10 mouse cellular contexts compared by ENCODE assay signal in the genomic region with DNA sequence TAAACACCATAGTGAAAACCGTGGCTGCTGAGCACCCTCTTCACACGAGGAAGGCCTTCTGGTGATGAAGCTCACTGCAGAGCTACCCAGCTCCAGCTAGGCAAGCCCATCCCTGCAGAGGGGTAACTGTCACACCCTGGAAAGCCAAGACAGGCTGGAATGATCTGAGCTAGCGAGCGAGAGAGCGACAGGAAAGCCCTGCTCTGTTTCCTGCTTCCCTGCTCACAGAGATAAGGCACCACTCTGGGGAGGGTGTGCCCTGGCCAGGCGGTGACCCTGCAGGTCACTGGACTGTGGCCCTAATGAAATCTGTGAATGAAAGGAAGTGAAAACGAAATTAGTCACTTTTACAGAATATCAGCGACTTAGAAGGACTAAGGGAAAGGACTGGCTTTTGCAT. TPM values are rescaled to one million over a fixed set of nuclear protein-coding genes. Genes with fewer than 3 reads are reported as not detected.
DNase-seq lines count a peak whose midpoint lies in the region; ATAC-seq and TF ChIP-seq lines count a peak whose summit lies in the region.
"Had no signal": no experiment of that assay in that cellular context is flagged by ENCODE, and none has a peak within 500 bp of the region (broad histone marks: within the 10 kb centered on the region; RNA-seq: fewer than 3 reads in every experiment).

No protein-coding gene starts in this region.

- no peaks in the 10 kb centered on the region for H3K9me3 ChIP-seq in kidney, postnatal 0 days (replicated peaks; ENCODE audit: low read length)
- no peaks in the 10 kb centered on the region for H3K9me3 ChIP-seq in lung, embryonic 16.5 days (ENCODE audit: control insufficient read depth, low read length)
- no peaks in the 10 kb centered on the region for H3K9me3 ChIP-seq in midbrain, embryonic 11.5 days (ENCODE audit: control insufficient read depth, low read length)
- H3K9me3 ChIP-seq: hindbrain, embryonic 15.5 days had no signal

- ATAC-seq in kidney, postnatal 0 days (replicated peaks; ENCODE audit: low FRiP score, low read depth) = no peak
- ATAC-seq in lung, embryonic 16.5 days (ENCODE audit: low read depth) = peak; percentile 80
- no peak; the same call in 1 of the 2 replicates for ATAC-seq in monocyte, adult 5-6 weeks (replicated peaks; ENCODE audit: insufficient number of reproducible peaks, low FRiP score, low TSS enrichment, poor library complexity, severe bottlenecking)
- ATAC-seq in midbrain, embryonic 11.5 days (ENCODE audit: low FRiP score) = no peak

- peak; percentile 44 for DNase-seq in adrenal gland, adult 8-10 months
- DNase-seq in heart, adult 9 months (ENCODE audit: low spot score in 2 of 2) = peak; percentile 64 to 83
- peak; percentile 52 for DNase-seq in kidney, postnatal 0 days (ENCODE audit: low spot score)
- DNase-seq in neural tube, embryonic 10.5 days (ENCODE audit: extremely low spot score, low spot score) = no peak
- no peak for DNase-seq in thymus, adult 18-20 months
- no peak for DNase-seq in midbrain, embryonic 11.5 days (ENCODE audit: low spot score, missing footprints)

- no peak overlapping the region for H3K27ac ChIP-seq in kidney, postnatal 0 days
- peak overlapping the region; percentile 34; the same call in 1 of the 2 replicates for H3K27ac ChIP-seq in lung, embryonic 16.5 days (ENCODE audit: low read length)
- H3K27ac ChIP-seq in midbrain, embryonic 11.5 days (ENCODE audit: low read depth, low read length) = no peak overlapping the region
- H3K27ac ChIP-seq: hindbrain, embryonic 15.5 days had no signal

- TF ChIP-seq CTCF in kidney, postnatal 0 days (IDR thresholded peaks at IDR 0.05; ENCODE audit: low read depth) = no peak

- H3K4me1 ChIP-seq in kidney, postnatal 0 days (replicated peaks; ENCODE audit: insufficient read depth, low read length) = 0 out of 2 replicates have a peak, but pooled peaks cover 4% of the 10 kb centered on the region
- peaks cover 2% of the 10 kb centered on the region; the same call in 1 of the 2 replicates for H3K4me1 ChIP-seq in lung, embryonic 16.5 days (replicated peaks; ENCODE audit: control insufficient read depth, insufficient read depth, low read length)
- H3K4me1 ChIP-seq in midbrain, embryonic 11.5 days (ENCODE audit: control insufficient read depth, insufficient read depth, low read length) = no peaks in the 10 kb centered on the region

- WGBS in kidney, postnatal 0 days = 36% methylated on average over 8 of the region's 8 CpGs
- WGBS in lung, embryonic 16.5 days = 34% methylated on average over 8 of the region's 8 CpGs
- WGBS in midbrain, embryonic 11.5 days = 51% methylated on average over 8 of the region's 8 CpGs

- H3K9ac ChIP-seq in kidney, postnatal 0 days (ENCODE audit: low read depth, low read length) = no peak overlapping the region
- H3K9ac ChIP-seq in lung, embryonic 16.5 days (ENCODE audit: low read length) = no peak overlapping the region
- H3K9ac ChIP-seq in midbrain, embryonic 11.5 days (ENCODE audit: low read length) = no peak overlapping the region
- H3K9ac ChIP-seq: hindbrain, embryonic 15.5 days had no signal

- no peak overlapping the region for H3K4me2 ChIP-seq in kidney, postnatal 0 days (ENCODE audit: low read length)
- no peak overlapping the region for H3K4me2 ChIP-seq in lung, embryonic 16.5 days (ENCODE audit: low read depth, low read length)
- no peak overlapping the region for H3K4me2 ChIP-seq in midbrain, embryonic 11.5 days
- H3K4me2 ChIP-seq: hindbrain, embryonic 15.5 days had no signal

- H3K36me3 ChIP-seq in kidney, postnatal 0 days (ENCODE audit: insufficient read depth, low read length) = no peaks in the 10 kb centered on the region
- no peaks in the 10 kb centered on the region for H3K36me3 ChIP-seq in lung, embryonic 16.5 days (ENCODE audit: control insufficient read depth, insufficient read depth, low read length)
- H3K36me3 ChIP-seq in midbrain, embryonic 11.5 days (ENCODE audit: control insufficient read depth, insufficient read depth, low read length) = no peaks in the 10 kb centered on the region
- H3K36me3 ChIP-seq: hindbrain, embryonic 15.5 days had no signal

- no peak overlapping the region for H3K4me3 ChIP-seq in kidney, postnatal 0 days (replicated peaks; ENCODE audit: low read depth, low read length)
- H3K4me3 ChIP-seq in lung, embryonic 16.5 days (ENCODE audit: low read length) = no peak overlapping the region
- no peak overlapping the region for H3K4me3 ChIP-seq in midbrain, embryonic 11.5 days (ENCODE audit: low read depth, low read length)
- H3K4me3 ChIP-seq: erythroblast, embryonic 14.5 days; hindbrain, embryonic 15.5 days had no signal

- peaks cover 20% of the 10 kb centered on the region for H3K27me3 ChIP-seq in kidney, postnatal 0 days (ENCODE audit: insufficient read depth, low read length)
- H3K27me3 ChIP-seq in lung, embryonic 16.5 days (ENCODE audit: control insufficient read depth, insufficient read depth, low read depth, low read length) = peaks cover 35% of the 10 kb centered on the region
- H3K27me3 ChIP-seq in midbrain, embryonic 11.5 days (ENCODE audit: control insufficient read depth, insufficient read depth, low read length) = peaks cover 32% of the 10 kb centered on the region

RNA-seq across cellular contexts. Expression of a gene that starts 4.2 kb away (rescaled TPM):
- 10 to 100 TPM in 2 of 4 experiments, 1 to 10 TPM in 2; 5.6 to 11.6 (median 10.1) TPM for total RNA-seq in adrenal gland, adult 8-10 months (2022)
- polyA plus RNA-seq in kidney, postnatal 0 days (2015; fragmentation: Nextera tagmentation; extraction: Ambion mirVana) = 5.4 and 5.9 TPM in 2 replicates
- 8.8 and 9.3 TPM in 2 replicates for polyA plus RNA-seq in lung, embryonic 16.5 days (2015; fragmentation: Nextera tagmentation; extraction: Ambion mirVana)
- total RNA-seq in monocyte, adult 5-6 weeks (2017) = not detected in 3 replicates
- 2.0 and 2.3 TPM in 2 replicates for polyA plus RNA-seq in midbrain, embryonic 11.5 days (2014; fragmentation: Nextera tagmentation; extraction: Ambion mirVana)
- polyA plus RNA-seq: erythroblast, embryonic 14.5 days had no signal

Comparison
In these comparisons a context has a peak if more than half of its experiments do, and no peak if none do; other contexts are left out.
1. DNase-seq: peak in adrenal gland, adult 8-10 months (single experiment), heart, adult 9 months (2 of 2) and kidney, postnatal 0 days (single experiment); none in neural tube, embryonic 10.5 days (single experiment), thymus, adult 18-20 months (0 of 2) and midbrain, embryonic 11.5 days (single experiment).